Mouse (Mus musculus): Measurements from ENCODE around the gene Ccs.
"Not testable (repeated sequence)": the region's sequence is repeated elsewhere in the genome, so short reads cannot be mapped to it uniquely, and the experiment has no call there.

Ccs gene

DNA sequence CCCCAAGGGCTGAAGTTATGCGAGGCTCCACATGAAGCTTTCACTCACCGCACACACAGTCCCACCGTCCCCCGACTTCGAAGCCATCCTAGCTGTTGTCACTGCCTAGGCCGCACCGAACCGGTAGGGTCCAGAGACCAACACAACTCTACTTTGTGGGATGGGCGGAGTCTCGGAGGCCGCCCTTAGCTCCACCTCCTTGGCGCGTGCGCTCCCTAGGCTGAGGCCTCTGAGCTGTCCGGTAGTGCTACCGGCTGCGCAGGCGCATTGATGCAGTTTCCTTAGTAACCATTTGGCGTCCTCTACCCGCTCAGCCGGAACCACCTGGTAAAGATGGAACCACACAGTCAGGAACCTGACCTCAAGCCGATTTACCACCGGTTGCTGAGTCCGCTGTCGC lies at the start of gene Ccs, which contains the start of gene Ccdc87:
Ccs (minus strand) TSS at position 184 of the 400 bp plus-strand sequence.
Ccdc87 (plus strand) TSS at position 218 of the 400 bp plus-strand sequence.
- in situ Hi-C loops (cut with MboI, MseI), result no loop called here

DNA sequence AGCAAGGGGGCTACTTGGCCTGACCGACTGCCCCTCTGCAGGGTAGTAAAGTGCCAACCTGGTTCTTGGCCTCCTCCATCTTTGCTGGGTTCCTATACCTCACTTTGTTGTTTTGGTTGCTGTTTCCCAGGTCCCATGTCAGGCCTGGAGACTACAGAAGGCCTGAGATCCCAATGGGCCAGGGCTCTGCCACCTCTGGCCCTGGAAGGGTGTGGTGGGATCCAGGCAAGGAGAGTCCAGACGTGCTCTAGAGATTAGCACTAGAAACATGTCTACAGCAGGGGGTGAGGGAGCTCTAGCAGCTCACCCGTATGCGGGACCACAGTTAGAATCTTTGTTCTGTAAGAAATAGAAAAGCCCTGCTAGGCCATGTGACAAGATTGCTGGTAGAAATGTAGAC lies 44.8 kb upstream of the Ccs start:
- in situ Hi-C loops (cut with MboI, MseI), result no loop called here

DNA sequence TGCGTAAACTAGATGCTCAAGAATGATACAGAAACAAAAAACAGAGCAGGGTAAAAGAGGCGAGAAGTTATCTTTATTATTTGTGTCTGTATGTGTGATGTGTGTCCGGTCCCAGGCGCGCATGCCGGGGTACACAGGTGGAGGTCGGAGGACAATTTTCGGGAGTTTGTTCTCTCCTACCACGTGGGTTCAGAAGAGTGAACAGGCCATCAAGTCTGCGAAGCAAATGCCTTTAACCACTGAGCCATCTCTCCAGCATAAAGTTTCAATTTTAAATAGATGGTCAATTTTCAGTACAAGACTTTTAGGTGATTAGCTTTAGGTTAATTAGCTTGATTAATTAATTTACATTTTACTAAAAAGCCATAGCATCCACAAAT lies 40.2 kb upstream of the Ccs start:
- in situ Hi-C loops (cut with MboI, MseI), result no loop called here

DNA sequence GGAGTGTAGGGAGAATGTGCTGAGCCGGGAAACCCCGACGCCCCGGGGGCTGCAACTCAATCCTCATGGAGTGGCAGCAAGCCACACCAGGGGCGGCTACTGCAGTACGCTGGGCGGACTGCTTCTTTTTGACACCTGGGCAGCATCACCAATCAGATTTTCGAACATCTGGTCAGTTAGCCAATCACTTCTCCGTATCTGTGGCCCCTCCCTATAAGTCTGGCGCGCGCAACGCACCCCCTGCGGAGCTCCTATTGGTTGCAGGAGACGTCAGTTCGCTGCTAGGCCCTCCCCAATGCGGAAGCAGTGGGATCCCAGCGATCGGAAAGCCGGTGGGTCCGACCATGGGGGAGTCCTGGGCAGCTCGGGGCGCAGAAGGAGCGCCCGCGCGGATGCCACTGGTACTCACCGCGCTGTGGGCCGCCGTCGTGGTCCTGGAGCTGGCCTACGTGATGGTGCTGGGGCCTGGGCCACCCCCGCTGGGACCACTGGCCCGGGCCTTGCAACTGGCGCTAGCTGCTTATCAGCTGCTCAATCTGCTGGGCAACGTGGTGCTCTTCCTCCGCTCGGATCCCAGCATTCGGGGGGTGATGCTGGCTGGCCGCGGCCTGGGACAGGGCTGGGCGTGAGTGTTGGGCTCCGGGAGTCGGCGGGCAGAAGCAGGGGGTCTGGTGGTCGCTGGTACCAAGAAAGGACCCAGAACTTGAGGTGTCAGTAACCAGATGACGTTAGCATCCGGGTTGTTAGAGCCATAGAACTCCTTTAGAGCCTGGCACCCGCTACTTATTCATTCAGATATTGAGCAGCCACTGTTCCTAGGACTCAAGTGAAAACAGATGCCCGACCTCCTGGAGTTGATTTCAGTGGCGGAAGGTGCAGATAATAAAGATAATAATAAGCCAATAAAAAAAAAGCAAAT lies 39.5 kb upstream of the Ccs start, which contains the start of gene Zdhhc24:
Zdhhc24 (plus strand) TSS at position 264 of the 919 bp plus-strand sequence.
- in situ Hi-C loops (cut with MboI, MseI), result no loop called here

DNA sequence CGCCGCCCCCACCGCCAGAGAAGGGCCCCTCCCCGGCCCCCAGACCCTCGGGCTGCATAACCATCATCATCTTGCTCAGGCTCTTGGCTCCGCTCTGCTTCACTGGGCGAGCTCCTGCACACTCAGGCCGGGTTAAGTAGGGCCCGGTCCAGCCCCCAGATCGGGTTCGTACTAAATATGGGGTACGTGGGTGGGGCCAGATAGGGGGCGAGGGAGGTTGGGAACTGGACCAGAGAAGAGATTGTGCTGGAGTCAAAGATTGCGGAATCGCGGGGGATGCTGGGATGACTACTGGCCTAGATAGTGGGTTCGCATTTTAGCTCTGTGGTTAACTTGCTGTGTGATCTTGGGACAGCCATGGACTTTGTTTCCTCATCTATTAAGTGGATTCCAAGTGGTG lies 38.7 kb upstream of the Ccs start, which contains the start of gene Actn3:
Actn3 (minus strand) TSS at position 125 of the 400 bp plus-strand sequence.
- in situ Hi-C loops (cut with MboI, MseI), result no loop called here

DNA sequence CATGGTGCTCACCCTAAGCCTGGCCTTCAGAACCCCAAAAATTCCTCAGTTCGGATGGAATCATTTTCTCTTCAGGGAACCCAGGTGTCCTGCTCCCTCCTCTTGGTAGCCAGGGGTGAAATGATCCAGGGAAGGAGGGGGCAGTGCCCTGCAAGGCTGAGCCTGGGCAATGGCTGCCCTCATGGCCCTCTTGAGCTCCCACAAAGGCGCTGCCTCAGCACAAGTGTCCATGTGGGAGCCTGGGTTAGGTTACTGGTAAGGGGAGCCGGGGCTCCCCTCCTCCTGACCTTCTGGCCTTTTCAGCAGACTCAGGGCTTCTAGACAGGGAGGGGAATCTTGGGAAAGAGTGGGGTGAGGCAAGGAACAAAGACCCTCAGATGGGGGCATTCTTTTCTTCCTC lies 37.6 kb upstream of the Ccs start:
- in situ Hi-C loops (cut with MboI, MseI), result no loop called here

DNA sequence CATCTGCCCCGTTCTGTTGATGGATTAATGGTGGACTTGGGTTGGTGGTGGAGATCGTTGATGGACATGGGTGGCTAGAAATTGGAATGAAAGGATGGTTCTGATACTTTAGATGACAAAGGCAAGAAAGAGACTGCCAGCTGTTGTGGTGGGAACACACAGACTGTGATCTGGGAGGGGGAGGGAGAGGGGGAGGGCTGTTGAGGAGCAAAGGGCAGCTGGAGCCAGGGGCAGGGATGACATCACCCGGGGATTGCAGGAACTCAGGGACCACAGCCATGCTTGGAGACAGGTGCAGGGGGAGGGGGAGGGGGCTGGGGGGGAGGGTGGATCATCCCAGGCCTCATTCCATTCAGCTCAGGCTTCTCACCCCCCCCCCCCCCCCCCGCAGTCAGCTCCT lies 37.1 kb upstream of the Ccs start:
- in situ Hi-C loops (cut with MboI, MseI), result no loop called here

DNA sequence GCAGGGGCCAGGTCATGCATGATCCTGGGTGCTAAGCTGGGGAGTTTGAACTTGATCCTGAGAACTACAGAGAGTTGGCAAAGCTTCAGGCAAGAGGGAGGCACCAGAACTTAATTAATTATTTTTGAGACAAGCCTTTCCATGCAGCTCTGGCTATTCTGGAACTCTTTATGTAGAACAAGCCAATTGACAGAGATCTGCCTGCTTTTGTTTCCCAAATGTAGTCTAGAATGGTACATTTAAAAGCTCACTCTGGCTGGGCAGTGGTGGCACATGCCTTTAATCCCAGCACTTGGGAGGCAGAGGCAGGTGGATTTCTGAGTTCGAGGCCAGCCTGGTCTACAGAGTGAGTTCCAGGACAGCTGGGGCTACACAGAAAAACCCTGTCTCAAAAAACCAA lies 35.5 kb upstream of the Ccs start:
- in situ Hi-C loops (cut with MboI, MseI), result not testable (repeated sequence)

DNA sequence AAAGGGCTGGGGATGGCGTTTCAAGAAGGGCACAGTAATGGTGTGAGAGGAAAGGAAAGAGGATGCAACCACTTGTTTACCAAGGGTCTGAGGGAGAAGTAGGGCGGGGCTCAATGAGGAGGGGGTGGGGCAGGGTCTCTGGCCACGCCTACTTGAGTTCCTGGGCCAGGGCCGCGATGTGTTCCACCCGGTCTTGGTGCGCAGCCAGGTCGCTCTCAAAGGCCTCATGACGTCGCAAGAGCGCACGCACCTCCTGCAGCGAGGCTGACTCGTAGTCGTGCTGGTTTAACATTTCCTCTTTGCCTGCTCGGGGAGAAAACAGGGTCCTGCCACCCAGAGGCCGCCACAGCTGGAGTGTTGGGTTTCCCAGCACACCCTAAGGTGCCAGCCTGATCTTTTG lies 26.0 kb upstream of the Ccs start:
- in situ Hi-C loops (cut with MboI, MseI), result no loop called here

DNA sequence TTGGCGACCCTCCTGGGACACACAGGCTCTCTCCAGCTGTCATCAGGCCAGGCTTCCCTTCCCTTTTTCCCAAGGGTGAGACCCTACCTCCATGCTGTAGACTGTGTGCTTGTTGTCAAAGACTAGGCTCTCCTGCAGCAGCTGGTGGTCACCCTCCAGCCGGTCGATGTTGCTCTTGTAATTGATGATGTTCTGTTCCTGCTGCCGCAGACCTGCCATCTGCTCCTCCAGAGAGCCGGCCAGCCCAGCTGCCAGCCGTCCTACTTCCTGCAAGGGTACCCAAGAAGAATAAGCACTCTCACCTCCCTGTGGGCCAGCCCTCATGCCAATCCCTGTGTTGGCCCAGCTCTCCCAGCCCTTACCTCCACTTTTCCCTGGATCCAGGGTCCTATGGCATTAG lies 23.9 kb upstream of the Ccs start:
- in situ Hi-C loops (cut with MboI, MseI), result no loop called here

DNA sequence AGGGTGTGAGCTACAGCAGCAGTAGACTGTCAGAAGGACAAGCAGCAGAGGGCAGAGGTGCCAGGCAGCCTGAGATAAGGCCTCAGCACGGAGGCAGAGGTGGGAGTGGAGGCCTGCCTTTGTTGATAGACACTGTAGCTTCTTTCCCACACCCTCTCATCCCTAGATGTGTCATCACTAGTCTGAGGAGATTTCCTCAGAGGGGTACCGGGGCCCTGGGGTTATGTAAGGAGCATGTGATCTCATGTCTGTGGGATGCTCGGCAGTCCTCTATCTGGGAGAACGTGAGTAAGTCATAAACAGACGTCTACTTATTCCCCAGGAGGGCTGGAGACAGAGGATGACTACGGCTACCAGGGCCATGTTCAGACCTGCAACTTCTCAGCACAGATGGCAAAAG lies 19.9 kb upstream of the Ccs start:
- in situ Hi-C loops (cut with MboI, MseI), result no loop called here

DNA sequence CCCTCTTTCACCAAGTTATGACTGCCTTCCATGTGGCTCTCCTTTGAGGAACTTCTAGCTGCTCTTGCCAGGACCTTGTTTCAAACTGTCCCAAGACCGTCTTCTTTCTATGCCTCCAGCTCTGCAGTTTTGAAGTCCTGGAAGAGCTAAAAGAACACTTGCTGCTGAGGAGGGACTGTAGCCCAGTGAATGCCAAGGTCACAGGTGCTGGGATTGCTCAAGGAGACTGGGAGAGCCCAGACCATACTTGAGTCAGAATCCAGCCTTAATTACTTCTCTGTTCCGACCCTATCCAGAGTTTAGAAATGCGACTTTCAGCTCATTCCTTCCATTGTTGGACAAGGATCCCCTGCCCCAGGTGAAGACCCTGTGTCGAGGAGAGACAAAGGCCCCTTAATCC lies 16.8 kb upstream of the Ccs start:
- in situ Hi-C loops (cut with MboI, MseI), result no loop called here

DNA sequence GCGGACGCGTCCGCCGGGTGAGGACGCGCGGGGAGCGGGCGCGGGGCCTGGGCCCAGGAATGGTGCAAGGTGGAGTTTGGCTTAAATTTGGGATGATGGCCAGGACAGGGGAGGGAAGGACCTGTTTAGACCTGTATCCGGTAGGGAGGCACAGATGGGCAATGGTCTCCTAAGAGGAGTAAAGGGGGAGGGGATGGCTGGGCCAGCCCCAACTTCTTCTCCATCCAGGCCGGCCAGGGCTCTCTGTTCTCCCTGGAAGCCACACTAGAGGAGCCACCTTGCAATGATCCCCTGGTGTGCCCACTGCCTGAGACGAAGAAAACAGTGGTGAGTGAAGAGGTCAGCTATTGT lies 16.3 kb upstream of the Ccs start:
- in situ Hi-C loops (cut with MboI, MseI), result no loop called here

DNA sequence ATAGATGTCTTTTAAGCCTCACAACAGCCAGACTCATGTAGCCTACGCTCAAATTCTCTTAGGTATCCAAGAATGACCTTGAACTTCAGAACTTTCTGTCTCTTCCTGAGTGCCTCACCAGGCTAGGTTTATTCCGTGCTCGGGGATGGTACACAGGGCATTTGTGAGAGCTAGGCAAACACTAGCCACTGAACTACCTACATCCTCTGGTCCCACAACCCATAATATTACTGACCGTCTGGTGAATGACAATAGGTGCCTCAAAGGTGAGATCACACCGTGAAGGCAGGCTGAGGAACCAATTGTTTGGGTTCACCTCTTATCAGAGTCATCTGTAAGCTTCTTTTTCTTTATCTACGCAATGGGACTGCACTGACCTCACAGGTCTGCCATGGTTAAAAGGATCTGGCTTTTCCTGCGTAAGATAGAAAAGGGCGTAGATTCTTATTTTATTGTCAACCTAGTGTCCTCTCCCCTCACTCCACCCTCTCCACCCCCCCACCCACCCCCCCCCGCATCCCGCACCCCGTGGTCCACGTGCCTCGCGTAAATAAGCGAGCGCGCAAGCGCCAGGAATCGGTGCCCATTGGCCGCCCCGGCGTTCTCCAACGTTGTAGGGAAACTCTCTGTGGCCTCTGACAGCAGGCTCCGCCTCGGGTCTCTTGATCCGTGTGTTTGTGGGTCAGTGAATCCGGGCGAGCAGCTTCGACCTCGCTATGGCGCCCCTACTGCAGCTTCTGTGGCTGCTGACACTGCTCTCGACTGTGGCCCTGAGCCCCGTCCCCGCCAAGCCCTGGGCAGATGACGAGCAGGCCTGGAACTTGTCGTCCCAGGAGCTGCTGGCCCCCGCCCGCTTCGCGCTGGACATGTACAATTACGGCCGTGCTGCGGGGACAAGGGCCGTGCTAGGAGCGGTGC lies 15.7 kb upstream of the Ccs start, which contains the start of gene Ctsf:
Ctsf (plus strand) TSS at position 579 of the 918 bp plus-strand sequence.
- in situ Hi-C loops (cut with MboI, MseI), result no loop called here

DNA sequence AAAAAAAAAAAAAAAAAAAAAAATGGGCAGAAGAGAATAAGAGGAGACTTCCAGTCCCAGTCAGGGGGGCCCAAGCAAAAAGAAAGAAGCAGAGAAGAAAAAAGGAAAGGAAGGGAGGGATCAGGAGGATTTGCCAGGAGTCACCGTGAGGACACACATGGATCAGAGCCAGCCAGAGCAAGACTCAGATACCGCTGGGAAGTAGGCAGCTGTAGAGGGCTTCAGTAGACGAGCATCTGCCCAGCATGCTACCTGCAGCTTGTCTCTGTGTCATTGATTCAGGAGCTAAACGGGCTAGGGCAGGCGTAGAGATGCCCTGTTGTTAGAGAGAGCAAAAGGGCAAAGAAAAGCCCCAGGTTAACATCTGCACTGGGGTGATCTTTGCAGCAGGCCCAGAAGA lies 11.1 kb upstream of the Ccs start:
- in situ Hi-C loops (cut with MboI, MseI), result no loop called here

DNA sequence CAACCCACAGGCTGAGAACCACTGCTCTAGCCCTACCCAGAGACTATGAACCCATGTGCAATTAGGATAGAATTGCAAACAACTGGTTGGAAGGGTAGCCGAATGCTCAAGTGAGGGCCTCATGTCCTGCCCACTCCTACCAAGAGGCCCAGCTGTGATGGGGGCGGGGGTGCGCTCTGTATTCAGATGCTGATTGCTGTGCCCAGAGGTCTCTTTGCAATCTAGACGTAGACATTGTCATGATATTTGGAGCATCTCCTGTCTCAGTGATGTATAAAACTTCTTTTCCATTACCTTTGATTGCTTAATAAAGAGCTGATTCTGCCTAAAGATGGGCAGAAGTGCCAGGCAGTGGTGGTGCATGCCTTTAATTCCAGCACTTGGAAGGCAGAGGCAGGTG lies 10.7 kb upstream of the Ccs start:
- in situ Hi-C loops (cut with MboI, MseI), result no loop called here

DNA sequence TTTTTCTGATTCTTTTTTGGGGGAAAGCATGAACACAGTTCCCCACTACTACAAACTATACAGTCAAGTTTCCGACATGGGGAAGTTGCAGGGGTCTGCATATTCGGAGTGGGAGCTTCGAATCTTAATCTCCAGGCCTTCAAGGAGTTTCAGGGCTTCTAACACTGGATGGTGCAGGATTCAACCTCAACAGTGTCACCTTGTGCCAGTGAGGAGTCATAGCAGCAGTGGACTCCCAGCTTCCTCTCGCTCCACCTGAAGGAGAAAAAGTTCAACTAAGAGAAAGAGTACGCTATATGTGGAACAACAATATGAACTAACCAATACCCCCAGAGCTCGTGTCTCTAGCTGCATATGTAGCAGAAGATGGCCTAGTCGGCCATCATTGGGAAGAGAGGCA lies 8.4 kb upstream of the Ccs start:
- in situ Hi-C loops (cut with MboI, MseI), result no loop called here

DNA sequence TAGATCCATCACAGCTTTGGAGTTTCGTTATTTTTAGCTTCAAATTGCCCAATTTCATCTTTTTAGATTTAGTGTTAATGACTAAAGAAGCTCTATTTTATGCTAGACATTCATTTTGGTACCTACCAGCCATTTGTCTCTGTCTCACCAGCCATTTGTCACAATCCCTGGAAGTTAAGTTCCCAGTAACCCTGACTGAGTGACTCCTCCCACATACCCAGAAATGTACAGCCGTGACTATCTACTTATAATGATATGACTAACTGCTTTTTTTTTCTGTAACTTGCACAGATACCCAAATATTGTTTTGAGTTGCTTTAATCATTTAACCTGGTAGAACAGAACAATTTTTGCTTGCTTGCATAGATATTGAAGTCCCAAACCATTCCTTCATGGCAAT lies 6.7 kb upstream of the Ccs start:
- in situ Hi-C loops (cut with MboI, MseI), result no loop called here

DNA sequence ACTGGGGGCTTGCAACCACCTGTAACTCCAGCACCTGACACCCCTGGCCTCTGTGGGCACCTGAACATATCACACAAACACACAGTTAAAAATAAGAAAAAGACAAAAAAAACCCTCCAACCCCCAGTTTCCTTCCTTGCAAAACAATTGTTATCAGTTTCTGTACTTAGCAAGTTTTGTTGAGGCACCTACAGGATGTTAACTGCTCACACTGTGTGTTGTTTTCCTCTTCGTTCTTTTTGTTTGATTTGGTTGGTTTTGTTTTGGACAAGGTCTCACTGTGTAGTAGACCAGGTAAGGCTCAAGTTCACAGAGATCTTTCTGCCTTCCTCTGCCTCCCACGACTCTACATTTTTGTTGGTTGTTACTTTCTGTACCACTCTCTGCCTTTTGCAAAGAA lies 3.5 kb upstream of the Ccs start:
- in situ Hi-C loops (cut with MboI, MseI), result no loop called here

DNA sequence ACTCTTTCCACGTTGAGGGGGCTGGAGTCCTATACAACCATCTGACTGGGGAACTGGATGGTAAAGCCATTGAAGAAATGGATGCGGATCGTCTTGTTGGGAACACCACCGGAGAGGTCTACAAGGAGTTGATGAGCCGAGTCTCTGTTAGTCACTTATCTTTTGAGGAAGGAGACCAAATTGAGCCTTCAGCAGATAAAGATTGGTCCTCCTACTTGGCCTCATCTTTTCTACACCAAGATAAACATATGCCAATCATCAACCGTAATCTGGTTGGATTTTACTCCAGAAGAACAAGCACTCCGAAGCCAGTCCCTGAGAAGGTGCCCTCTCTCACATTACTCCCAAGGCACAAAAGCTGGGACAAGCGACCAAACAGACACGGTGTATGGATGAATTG lies 1.7 kb upstream of the Ccs start:
- in situ Hi-C loops (cut with MboI, MseI), result no loop called here

DNA sequence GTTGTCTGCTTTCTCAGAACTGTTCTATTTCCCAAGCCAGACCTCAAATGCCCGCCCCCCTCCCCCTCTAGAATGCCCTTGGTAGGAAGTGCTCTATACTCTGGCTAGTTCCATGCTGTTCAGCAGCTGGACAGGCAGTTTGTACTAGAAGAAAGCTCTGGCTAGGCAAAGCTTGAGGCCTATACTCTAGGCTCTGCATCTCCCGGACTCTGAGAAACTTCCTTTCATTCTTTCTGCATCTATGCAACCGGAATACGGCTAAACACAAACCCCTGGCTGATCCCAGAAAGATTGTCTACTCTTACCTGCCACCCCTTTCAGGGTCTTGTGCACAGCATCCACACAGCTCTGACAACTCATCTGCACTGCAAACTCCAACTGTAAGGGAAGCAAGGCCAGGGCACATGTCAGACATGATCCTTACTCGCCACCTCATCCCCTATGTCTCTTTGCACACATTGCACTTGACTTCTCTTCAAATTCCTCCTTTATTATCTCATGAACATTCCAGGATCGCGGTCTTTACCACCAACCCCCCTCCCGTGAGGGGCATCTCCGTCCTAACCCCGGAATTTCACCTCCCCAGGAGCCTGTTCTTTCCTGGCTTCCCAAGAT lies 499 bp downstream of the Ccs start:
- in situ Hi-C loops (cut with MboI, MseI), result no loop called here

DNA sequence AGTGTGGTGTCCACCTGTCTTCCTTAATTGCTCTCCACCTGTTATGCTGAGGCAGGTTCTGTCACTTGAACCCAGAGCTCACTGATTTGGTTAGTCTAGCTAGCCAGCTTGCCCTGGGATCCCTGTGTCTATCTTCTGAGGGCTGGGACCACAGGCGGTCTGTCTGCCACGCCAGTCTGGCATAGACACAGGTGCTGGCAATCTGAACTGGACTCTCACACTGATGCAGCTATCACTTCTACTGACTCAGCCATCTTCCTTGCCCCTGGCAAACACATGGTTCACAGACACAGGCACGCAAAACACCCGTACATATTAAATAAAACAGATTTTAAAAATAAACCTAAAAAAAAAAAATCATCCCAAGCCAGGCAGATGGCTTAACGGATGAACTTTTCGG lies 2.1 kb downstream of the Ccs start:
- in situ Hi-C loops (cut with MboI, MseI), result no loop called here

All from T-helper 1 cell (primary cell).